Mouse (Mus musculus): Measurements from ENCODE around the gene Slbp.

Slbp gene

DNA sequence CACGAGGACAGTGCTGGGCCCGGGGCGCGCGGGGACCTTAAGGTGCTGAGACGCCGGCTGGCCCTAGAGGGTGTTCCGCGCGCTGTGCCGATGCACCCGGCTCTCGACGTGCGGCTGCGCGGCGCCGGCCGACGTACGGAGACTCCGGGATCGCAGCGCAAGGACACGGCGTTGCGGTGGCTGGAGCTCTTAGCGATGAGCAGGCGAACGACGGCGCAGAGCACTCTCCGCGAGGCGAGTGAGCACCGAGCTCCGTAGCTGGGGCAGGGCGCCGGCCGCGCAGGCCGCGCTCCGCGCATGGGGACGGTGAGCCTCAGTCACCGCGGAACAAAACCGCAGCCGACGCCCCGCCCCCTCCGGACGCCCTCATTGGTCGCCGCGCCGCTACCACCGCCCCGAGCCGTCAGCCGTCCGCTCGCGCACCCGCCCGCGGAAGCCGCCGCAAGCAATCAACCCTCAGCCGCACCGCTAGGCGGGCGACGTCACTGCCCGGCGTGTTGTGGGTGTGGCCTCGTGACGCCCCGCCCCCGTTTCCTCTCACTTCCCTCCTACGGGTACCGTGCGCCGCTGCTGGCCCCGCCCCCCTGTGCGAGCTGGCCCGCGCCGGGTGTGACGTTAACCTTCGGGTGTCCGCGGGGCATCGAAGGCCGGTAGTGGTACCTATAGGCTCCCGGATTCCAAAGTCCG lies 22.9 kb downstream of the Slbp start, which contains the start of the genes Fam53a and Gm9903:
Gene Fam53a (minus strand): TSS at position 335 of the 687 bp plus-strand sequence.
Gene Gm9903 (plus strand): TSS at position 625 of the 687 bp plus-strand sequence.
- DNase-seq (ENCODE audit: low spot score) = peak; percentile 99

GRCm38 (mm10) chr5:33628820-33629300 lies 23.5 kb downstream of the Slbp start:
- peak; percentile 32 for DNase-seq (ENCODE audit: low spot score)

GRCm38 (mm10) chr5:33627968-33628367 lies 24.4 kb downstream of the Slbp start:
- no peak for DNase-seq (ENCODE audit: low spot score)

DNA sequence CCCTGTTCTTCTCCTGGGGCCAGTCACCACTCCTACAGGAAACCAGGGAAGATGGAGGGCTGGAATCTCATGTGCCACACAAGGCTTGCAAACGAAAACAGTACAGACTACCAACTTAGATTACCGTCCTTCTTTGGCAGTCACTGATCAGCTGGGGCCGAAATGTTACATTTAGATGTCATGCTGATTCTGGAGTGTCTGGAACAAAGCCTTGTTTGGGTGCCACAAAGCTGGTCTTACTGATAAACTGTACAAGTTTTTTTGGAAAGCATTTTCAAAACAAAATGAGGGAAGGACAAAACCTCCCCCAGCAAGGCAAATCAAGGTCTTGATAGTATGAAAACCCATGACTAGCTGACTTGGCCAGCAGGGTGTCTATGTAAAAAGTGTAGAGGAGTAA lies 28.6 kb downstream of the Slbp start:
- no peak for DNase-seq (ENCODE audit: low spot score)

DNA sequence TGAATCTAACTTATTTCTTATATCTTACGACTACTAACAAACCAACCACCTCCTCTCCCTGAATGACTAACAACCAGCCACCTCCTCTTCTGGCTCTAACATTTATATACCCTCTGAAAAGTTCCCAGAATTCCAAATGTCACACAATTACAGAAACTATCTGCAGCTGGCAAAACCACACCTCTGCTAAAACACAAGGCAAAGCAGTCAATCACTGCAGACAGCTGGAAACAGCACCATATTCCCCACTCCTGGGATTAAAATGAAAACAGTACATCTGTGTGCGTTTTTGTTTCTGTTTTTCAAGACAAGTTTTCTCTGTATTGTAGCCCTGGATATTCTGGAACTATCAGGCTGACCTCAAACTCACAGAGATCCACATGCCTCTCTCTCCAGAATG lies 29.7 kb downstream of the Slbp start:
- DNase-seq (ENCODE audit: low spot score) = no peak

- DNase-seq (ENCODE audit: low spot score) = no peak
Observed at GRCm38 (mm10) chr5:33614391-33614790, 38.0 kb downstream of the Slbp start.

DNA sequence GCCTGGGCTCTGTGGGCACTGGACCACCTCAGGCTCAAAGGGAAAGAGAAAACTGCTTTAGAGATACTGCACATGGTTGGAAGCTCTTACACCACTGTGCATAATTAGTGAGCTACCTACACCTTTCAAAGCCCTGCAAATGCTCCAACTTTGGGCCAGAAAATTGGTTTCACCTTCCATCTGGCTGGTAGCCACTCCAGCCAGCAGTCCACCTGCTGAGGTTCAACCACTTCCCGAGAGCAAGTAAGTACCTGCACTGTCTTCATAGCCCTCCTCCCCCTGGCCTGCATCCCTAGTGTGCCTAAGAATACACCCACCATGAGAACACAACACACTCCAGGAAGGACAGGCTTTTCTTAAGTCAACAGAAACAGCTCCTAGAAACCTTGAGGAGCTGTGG lies 40.6 kb downstream of the Slbp start:
- DNase-seq (ENCODE audit: low spot score) = no peak

GRCm38 (mm10) chr5:33609226-33609625 lies 43.1 kb downstream of the Slbp start:
- no peak for DNase-seq (ENCODE audit: low spot score)

- DNase-seq (ENCODE audit: low spot score) = no peak
Observed at GRCm38 (mm10) chr5:33607434-33607833, 44.9 kb downstream of the Slbp start.

- DNase-seq (ENCODE audit: low spot score) = no peak
Observed at GRCm38 (mm10) chr5:33606631-33607030, 45.7 kb downstream of the Slbp start.

GRCm38 (mm10) chr5:33605314-33605713 lies 47.1 kb downstream of the Slbp start:
- DNase-seq (ENCODE audit: low spot score) = no peak

GRCm38 (mm10) chr5:33593620-33594019 lies 58.8 kb downstream of the Slbp start:
- DNase-seq (ENCODE audit: low spot score) = no peak

- peak; percentile 55 for DNase-seq (ENCODE audit: low spot score)
Observed at GRCm38 (mm10) chr5:33589221-33589888, 63.0 kb downstream of the Slbp start.

DNA sequence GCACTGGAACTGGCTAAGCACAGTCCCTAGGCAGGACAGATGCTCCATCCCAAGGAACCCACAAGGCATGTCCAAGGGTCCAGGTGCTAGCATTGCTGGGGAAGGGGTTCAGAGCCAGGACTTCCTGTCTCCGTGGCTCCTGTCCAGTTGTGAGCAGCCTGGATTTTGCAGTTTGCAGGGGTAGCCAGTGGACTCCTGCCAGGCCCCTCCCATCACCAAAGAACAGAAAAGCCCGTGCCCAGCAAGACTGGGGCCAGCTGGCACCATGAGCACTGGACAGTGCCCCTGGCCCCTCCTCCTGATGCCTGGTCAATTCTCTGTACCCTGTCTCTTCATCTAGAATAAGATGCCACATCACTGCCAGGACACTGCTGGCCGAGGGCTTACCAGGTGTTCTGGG lies 64.3 kb downstream of the Slbp start:
- no peak for DNase-seq (ENCODE audit: low spot score)

DNA sequence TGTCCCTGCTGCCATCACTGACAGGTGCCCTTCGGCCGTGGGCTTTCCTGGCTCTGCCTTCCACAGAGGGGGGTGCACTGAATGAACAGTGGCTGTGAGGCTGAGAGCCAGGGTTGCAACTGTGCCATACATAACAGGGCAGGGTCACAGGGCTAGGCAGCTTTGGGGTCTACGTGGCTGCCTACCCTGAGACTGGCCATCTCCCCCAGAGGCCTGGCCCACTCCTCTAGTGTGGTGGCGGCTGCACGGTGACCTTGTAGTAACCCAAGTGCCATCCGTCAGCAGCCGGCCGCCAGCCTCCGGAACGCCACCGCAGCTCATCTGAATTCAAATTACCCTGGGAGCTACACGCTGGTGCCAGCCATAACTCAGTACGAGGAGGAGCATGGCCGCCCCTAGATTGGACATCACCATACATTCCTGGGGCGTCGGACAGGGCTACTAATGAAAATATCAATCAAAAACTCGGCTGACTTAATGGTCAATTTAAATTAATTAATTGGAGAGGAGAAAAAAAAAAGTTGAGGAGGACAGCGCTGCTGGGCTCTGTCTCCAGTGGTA lies 64.8 kb downstream of the Slbp start:
- DNase-seq (ENCODE audit: low spot score) = no peak
